Mouse (Mus musculus) C3H10T1/2 (cell line): ENCODE measurements around the gene Cyp2j5. TPM values are rescaled to one million over a fixed set of nuclear protein-coding genes. Genes with fewer than 3 reads are reported as not detected.

Experiments
- polyA plus RNA-seq, 2 experiments: library from polyadenylated mRNA; unstranded; fragments of >200 nt; fragmentation: generic; extraction: Trizol; gene quantifications; one replicate each; pipeline ENCODE4 v1.2.1; 2012; ENCODE audit warnings: missing spikeins in 2 of 2

Cyp2j5 gene
- not detected for polyA plus RNA-seq

GRCm38 (mm10) chr4:96663991-96664390, at the start of gene Cyp2j5:
Gene Cyp2j5 (minus strand): TSS chr4:96664154.

GRCm38 (mm10) chr4:96590911-96591790, 72.8 kb downstream of the Cyp2j5 start, which contains the start of gene Cyp2j9:
Gene Cyp2j9 (minus strand): TSS chr4:96591578.

Other genes with a start within 250 kb of the Cyp2j5 start
- gene Cyp2j8, start 156.8 kb downstream of the Cyp2j5 start, polyA plus RNA-seq, result not detected
- 1 to 10 TPM in 1 of 2 experiments, under 1 TPM in 1; 0.53 to 7.5 TPM for gene Cyp2j6, start 110.5 kb downstream of the Cyp2j5 start, polyA plus RNA-seq
- 1 to 10 TPM in 1 of 2 experiments, under 1 TPM in 1; 0.07 to 3.2 TPM for gene Cyp2j9, start 72.6 kb downstream of the Cyp2j5 start, polyA plus RNA-seq
- not detected for gene Gm12695, start 121.0 kb upstream of the Cyp2j5 start, polyA plus RNA-seq